Mouse (Mus musculus): Measurements from ENCODE around the gene Vmn1r179. TPM values are rescaled to one million over a fixed set of nuclear protein-coding genes. Genes with fewer than 3 reads are reported as not detected.

Vmn1r179 gene
- not detected for total RNA-seq (2023)

GRCm38 (mm10) chr7:23926678-23927077 lies at the start of gene Vmn1r179:
Gene Vmn1r179 (plus strand): TSS chr7:23926978.

GRCm38 (mm10) chr7:23891709-23892108 lies 35.1 kb upstream of the Vmn1r179 start, which contains the start of gene Vmn1r178:
Gene Vmn1r178 (plus strand): TSS chr7:23892009.

GRCm38 (mm10) chr7:23950332-23950731 lies 23.6 kb downstream of the Vmn1r179 start, which contains the start of gene Vmn1r180:
Gene Vmn1r180 (plus strand): TSS chr7:23950632.

GRCm38 (mm10) chr7:23974315-23974714 lies 47.5 kb downstream of the Vmn1r179 start, which contains the start of gene Vmn1r181:
Gene Vmn1r181 (plus strand): TSS chr7:23974615.

Other genes starting within 250 kb of the Vmn1r179 start
- gene Vmn1r173, start 226.3 kb upstream of the Vmn1r179 start, total RNA-seq (2023) = not detected
- gene Vmn1r174, start 174.7 kb upstream of the Vmn1r179 start, total RNA-seq (2023) = not detected
- not detected for gene Vmn1r175, start 116.3 kb upstream of the Vmn1r179 start, total RNA-seq (2023)
- gene Vmn1r176, start 89.6 kb upstream of the Vmn1r179 start, total RNA-seq (2023) = not detected
- not detected for gene Vmn1r177, start 60.5 kb upstream of the Vmn1r179 start, total RNA-seq (2023)
- gene Vmn1r178, start 35.0 kb upstream of the Vmn1r179 start, total RNA-seq (2023) = not detected
- not detected for gene Vmn1r180, start 23.7 kb downstream of the Vmn1r179 start, total RNA-seq (2023)
- not detected for gene Vmn1r181, start 47.6 kb downstream of the Vmn1r179 start, total RNA-seq (2023)
- not detected for gene V1rd19, start 74.7 kb downstream of the Vmn1r179 start, total RNA-seq (2023)
- gene Vmn1r183, start 126.3 kb downstream of the Vmn1r179 start, total RNA-seq (2023) = not detected
- 36.7 TPM for gene Zfp180, start 154.9 kb downstream of the Vmn1r179 start, total RNA-seq (2023)
- 5.8 TPM for gene Zfp112, start 185.3 kb downstream of the Vmn1r179 start, total RNA-seq (2023)
- gene Zfp235, start 207.2 kb downstream of the Vmn1r179 start, total RNA-seq (2023) = 6.2 TPM
- gene Zfp114, start 248.1 kb downstream of the Vmn1r179 start, total RNA-seq (2023) = not detected